Mouse (Mus musculus) testis, adult 2 months (tissue): ENCODE measurements at regions not wholly inside any gene's neighbourhood (a gene's known extent, or its start where the extent isn't known, plus 50 kb on each side); places are given as distances from the start of the nearest gene placed in this dataset.

Experiments
- CTCF ChIP-seq: fragments of 200-500 bp; IDR thresholded peaks from 2 replicates; pipeline ENCODE4 v1.5.1; 2012; ENCODE audit warnings: low read depth, mild to moderate bottlenecking, inconsistent platforms, low read length, moderate library complexity; ENCODE audit not compliant: control insufficient read depth, insufficient read depth, insufficient replicate concordance
- POLR2A ChIP-seq: fragments of 200-500 bp; IDR thresholded peaks from 2 replicates; pipeline ENCODE4 v1.6.1; 2012; ENCODE audit warnings: low read depth, mild to moderate bottlenecking, inconsistent platforms, low read length, moderate library complexity; ENCODE audit not compliant: control insufficient read depth

- TF ChIP-seq CTCF = no peak
- TF ChIP-seq POLR2A = no peak
Measured at GRCm38 (mm10) chr10:118981446-118981845, 111.4 kb upstream of the Dyrk2 start.
